8 mouse cellular contexts compared by ENCODE assay signal in genomic region chr17:23924531-23925007, GRCm38 (mm10). TPM values are rescaled to one million over a fixed set of nuclear protein-coding genes. Genes with fewer than 3 reads are reported as not detected.
DNase-seq lines count a peak whose midpoint lies in the region; ATAC-seq and TF ChIP-seq lines count a peak whose summit lies in the region.

No protein-coding gene starts in this region.

- peak overlapping the region; percentile 88 for H3K4me2 ChIP-seq in heart, embryonic 13.5 days
- peak overlapping the region; percentile 82 for H3K4me2 ChIP-seq in liver, embryonic 12.5 days
- peak overlapping the region; percentile 90 for H3K4me2 ChIP-seq in stomach, embryonic 15.5 days

- H3ac ChIP-seq in C2C12 (ENCODE audit: control insufficient read depth, insufficient read length, low read depth): peak overlapping the region; percentile 73

- no peaks in the 10 kb centered on the region for H3K79me2 ChIP-seq in C2C12 (ENCODE audit: control insufficient read depth, insufficient read depth)

- DNase-seq in brain, embryonic 14.5 days (ENCODE audit: low read depth): peak; percentile 97
- peak; percentile 94 for DNase-seq in kidney, postnatal 10 days
- peak; percentile 80 to 81 for DNase-seq in natural killer cell, adult 2 months (ENCODE audit: low spot score in 2 of 2)

- no peaks in the 10 kb centered on the region for H3K36me3 ChIP-seq in C2C12 (ENCODE audit: control insufficient read depth, insufficient read depth)
- H3K36me3 ChIP-seq in erythroblast, embryonic 14.5 days (ENCODE audit: control insufficient read depth): no peaks in the 10 kb centered on the region
- H3K36me3 ChIP-seq in heart, embryonic 13.5 days: no peaks in the 10 kb centered on the region
- H3K36me3 ChIP-seq in liver, embryonic 12.5 days: no peaks in the 10 kb centered on the region
- no peaks in the 10 kb centered on the region for H3K36me3 ChIP-seq in stomach, embryonic 15.5 days

- WGBS in heart, embryonic 13.5 days: under 1% methylated on average over 29 of the region's 29 CpGs
- WGBS in liver, embryonic 12.5 days (ENCODE audit: insufficient replicate concordance): 0% methylated on average over 29 of the region's 29 CpGs
- 0% methylated on average over 29 of the region's 29 CpGs for WGBS in stomach, embryonic 15.5 days

- peak overlapping the region; percentile 98 for H3K27ac ChIP-seq in heart, embryonic 13.5 days (replicated peaks)
- H3K27ac ChIP-seq in liver, embryonic 12.5 days: peak overlapping the region; percentile 72
- H3K27ac ChIP-seq in stomach, embryonic 15.5 days: peak overlapping the region; percentile 99

- H3K27me3 ChIP-seq in C2C12 (ENCODE audit: control insufficient read depth, insufficient read depth, insufficient read length): peaks cover 1% of the 10 kb centered on the region
- no peaks in the 10 kb centered on the region for H3K27me3 ChIP-seq in erythroblast, embryonic 14.5 days (ENCODE audit: control insufficient read depth)
- no peaks in the 10 kb centered on the region for H3K27me3 ChIP-seq in heart, embryonic 13.5 days (replicated peaks)
- no peaks in the 10 kb centered on the region; the same call in 1 of the 2 replicates for H3K27me3 ChIP-seq in liver, embryonic 12.5 days (replicated peaks)
- no peaks in the 10 kb centered on the region for H3K27me3 ChIP-seq in stomach, embryonic 15.5 days (replicated peaks)

- peaks cover 16% of the 10 kb centered on the region for H3K4me1 ChIP-seq in erythroblast, embryonic 14.5 days (ENCODE audit: control insufficient read depth)
- peaks cover 12% of the 10 kb centered on the region for H3K4me1 ChIP-seq in heart, embryonic 13.5 days
- H3K4me1 ChIP-seq in liver, embryonic 12.5 days: peaks cover 19% of the 10 kb centered on the region
- no peaks in the 10 kb centered on the region for H3K4me1 ChIP-seq in stomach, embryonic 15.5 days

- no peaks in the 10 kb centered on the region for H3K79me3 ChIP-seq in C2C12 (ENCODE audit: low read depth)

- peak; percentile 26; the same call in 1 of the 2 replicates for TF ChIP-seq POLR2A in brain, embryonic 14.5 days (IDR thresholded peaks at IDR 0.05; ENCODE audit: borderline replicate concordance, extremely low read depth, insufficient read depth, insufficient read length, poor library complexity, severe bottlenecking)

- H3K9me3 ChIP-seq in erythroblast, embryonic 14.5 days (ENCODE audit: control insufficient read depth, low read length): no peaks in the 10 kb centered on the region
- no peaks in the 10 kb centered on the region for H3K9me3 ChIP-seq in heart, embryonic 13.5 days
- no peaks in the 10 kb centered on the region for H3K9me3 ChIP-seq in liver, embryonic 12.5 days (replicated peaks)
- H3K9me3 ChIP-seq in stomach, embryonic 15.5 days: no peaks in the 10 kb centered on the region

- peak; percentile 88 for ATAC-seq in heart, embryonic 13.5 days (ENCODE audit: extremely low read depth, insufficient number of reproducible peaks, low FRiP score, low TSS enrichment)
- ATAC-seq in liver, embryonic 12.5 days: peak; percentile 96
- peak; percentile 98 for ATAC-seq in stomach, embryonic 15.5 days (ENCODE audit: insufficient read depth, low FRiP score, low read depth)

- no peak for TF ChIP-seq CTCF in C2C12 (IDR thresholded peaks at IDR 0.05; ENCODE audit: control insufficient read depth, insufficient read depth, insufficient read length)
- TF ChIP-seq CTCF in brain, embryonic 14.5 days (IDR thresholded peaks at IDR 0.05; ENCODE audit: borderline replicate concordance, extremely low read depth, insufficient read depth, insufficient read length): no peak

- H3K4me3 ChIP-seq in C2C12 (ENCODE audit: insufficient read depth, poor library complexity, severe bottlenecking): peak overlapping the region; percentile 37
- peak overlapping the region; percentile 75 for H3K4me3 ChIP-seq in erythroblast, embryonic 14.5 days (replicated peaks)
- peak overlapping the region; percentile 65 for H3K4me3 ChIP-seq in heart, embryonic 13.5 days
- peak overlapping the region; percentile 61 for H3K4me3 ChIP-seq in liver, embryonic 12.5 days
- H3K4me3 ChIP-seq in stomach, embryonic 15.5 days (replicated peaks): peak overlapping the region; percentile 59

- H3K9ac ChIP-seq in heart, embryonic 13.5 days: peak overlapping the region; percentile 84
- peak overlapping the region; percentile 65 for H3K9ac ChIP-seq in liver, embryonic 12.5 days
- H3K9ac ChIP-seq in stomach, embryonic 15.5 days: peak overlapping the region; percentile 47; the same call in 1 of the 2 replicates

TF ChIP-seq in C2C12, 6 proteins besides CTCF, POLR2A, EP300 and RAD21:
- TF ChIP-seq CEBPB (IDR thresholded peaks at IDR 0.05; ENCODE audit: low read depth) (no peak), FOSL1 (IDR thresholded peaks at IDR 0.05; ENCODE audit: insufficient read depth, low read length, poor library complexity, severe bottlenecking) (no peak), MAX (IDR thresholded peaks at IDR 0.05) (peak; percentile 29)

RNA-seq across cellular contexts. Expression of gene Dcpp3, which starts 7.3 kb away (rescaled TPM):
- polyA plus RNA-seq in C2C12 (2012; fragmentation: generic; extraction: Trizol): not detected
- not detected in 2 replicates for polyA plus RNA-seq in brain, embryonic 14.5 days (2012; rRNA removed)
- not detected in 2 replicates for polyA plus RNA-seq in erythroblast, embryonic 14.5 days (2012)
- not detected in 2 replicates for polyA plus RNA-seq in heart, embryonic 13.5 days (2015; fragmentation: Nextera tagmentation; extraction: Ambion mirVana)
- not detected in 2 replicates for polyA plus RNA-seq in liver, embryonic 12.5 days (2016; fragmentation: Nextera tagmentation; extraction: Ambion mirVana)
- polyA plus RNA-seq in stomach, embryonic 15.5 days (2015; fragmentation: Nextera tagmentation; extraction: Ambion mirVana): not detected in 2 replicates

RNA-seq across cellular contexts. Expression of gene Sbp, which starts 16.9 kb away (rescaled TPM):
- not detected for polyA plus RNA-seq in C2C12 (2012; fragmentation: generic; extraction: Trizol)
- not detected in 2 replicates for polyA plus RNA-seq in brain, embryonic 14.5 days (2012; rRNA removed)
- polyA plus RNA-seq in erythroblast, embryonic 14.5 days (2012): not detected in 2 replicates
- not detected in 2 replicates for polyA plus RNA-seq in heart, embryonic 13.5 days (2015; fragmentation: Nextera tagmentation; extraction: Ambion mirVana)
- polyA plus RNA-seq in liver, embryonic 12.5 days (2016; fragmentation: Nextera tagmentation; extraction: Ambion mirVana): not detected in 2 replicates
- polyA plus RNA-seq in stomach, embryonic 15.5 days (2015; fragmentation: Nextera tagmentation; extraction: Ambion mirVana): not detected in 2 replicates

RNA-seq across cellular contexts. Expression of gene Sbpl, which starts 30.5 kb away (rescaled TPM):
- polyA plus RNA-seq in C2C12 (2012; fragmentation: generic; extraction: Trizol): not detected
- polyA plus RNA-seq in brain, embryonic 14.5 days (2012; rRNA removed): not detected in 2 replicates
- polyA plus RNA-seq in erythroblast, embryonic 14.5 days (2012): not detected in 2 replicates
- not detected in 2 replicates for polyA plus RNA-seq in heart, embryonic 13.5 days (2015; fragmentation: Nextera tagmentation; extraction: Ambion mirVana)
- not detected in 2 replicates for polyA plus RNA-seq in liver, embryonic 12.5 days (2016; fragmentation: Nextera tagmentation; extraction: Ambion mirVana)
- not detected in 2 replicates for polyA plus RNA-seq in stomach, embryonic 15.5 days (2015; fragmentation: Nextera tagmentation; extraction: Ambion mirVana)

RNA-seq across cellular contexts. Expression of gene Dcpp2, which starts 43.9 kb away (rescaled TPM):
- polyA plus RNA-seq in C2C12 (2012; fragmentation: generic; extraction: Trizol): not detected
- not detected in 2 replicates for polyA plus RNA-seq in brain, embryonic 14.5 days (2012; rRNA removed)
- polyA plus RNA-seq in erythroblast, embryonic 14.5 days (2012): not detected in 2 replicates
- polyA plus RNA-seq in heart, embryonic 13.5 days (2015; fragmentation: Nextera tagmentation; extraction: Ambion mirVana): not detected in 2 replicates
- not detected in 2 replicates for polyA plus RNA-seq in liver, embryonic 12.5 days (2016; fragmentation: Nextera tagmentation; extraction: Ambion mirVana)
- polyA plus RNA-seq in stomach, embryonic 15.5 days (2015; fragmentation: Nextera tagmentation; extraction: Ambion mirVana): not detected in 2 replicates

RNA-seq across cellular contexts. Expression of gene Dcpp1, which starts 43.9 kb away (rescaled TPM):
- not detected for polyA plus RNA-seq in C2C12 (2012; fragmentation: generic; extraction: Trizol)
- polyA plus RNA-seq in brain, embryonic 14.5 days (2012; rRNA removed): not detected in 2 replicates
- not detected in 2 replicates for polyA plus RNA-seq in erythroblast, embryonic 14.5 days (2012)
- polyA plus RNA-seq in heart, embryonic 13.5 days (2015; fragmentation: Nextera tagmentation; extraction: Ambion mirVana): 0.32 TPM in 1 of 2 replicates, not detected in the other
- not detected in 2 replicates for polyA plus RNA-seq in liver, embryonic 12.5 days (2016; fragmentation: Nextera tagmentation; extraction: Ambion mirVana)
- not detected in 2 replicates for polyA plus RNA-seq in stomach, embryonic 15.5 days (2015; fragmentation: Nextera tagmentation; extraction: Ambion mirVana)

Comparison
In these comparisons a context has a peak if more than half of its experiments do, and no peak if none do; other contexts are left out.
1. Peak in every context shown above with its lines: DNase-seq, ATAC-seq, H3K4me3 ChIP-seq and H3K27ac ChIP-seq.